Mouse (Mus musculus) hindbrain, postnatal 0 days (tissue): Measurements from ENCODE around the gene Fmnl2. TPM values are rescaled to one million over a fixed set of nuclear protein-coding genes. Genes with fewer than 3 reads are reported as not detected.

Experiments used
- ATAC-seq: fragments of 200-750 bp; cut with Nextera tagmentation; 2 replicates; pipeline ENCODE4 v1.8.0; 2017; ENCODE audit warnings: mild to moderate bottlenecking, moderate TSS enrichment, moderate library complexity
- DNase-seq: peaks from one replicate; pipeline ENCODE4 v3.0.0-alpha.2; 2015; ENCODE audit warnings: low spot score
- H3K27ac ChIP-seq: fragments of 300-500 bp; sonication (generic); 2 replicates; pipeline ENCODE4 v1.5.1; 2014; ENCODE audit warnings: mild to moderate bottlenecking
- H3K27me3 ChIP-seq: fragments of 300-500 bp; sonication (generic); 2 replicates; pipeline ENCODE4 v1.6.1; 2014; ENCODE audit warnings: low read length, mixed read lengths; ENCODE audit not compliant: insufficient read depth
- H3K36me3 ChIP-seq: fragments of 300-500 bp; sonication (generic); 2 replicates; pipeline ENCODE4 v1.6.1; 2014; ENCODE audit warnings: low read length, mixed read lengths; ENCODE audit not compliant: insufficient read depth
- H3K4me1 ChIP-seq: fragments of 300-500 bp; sonication (generic); 2 replicates; pipeline ENCODE4 v1.6.1; 2014; ENCODE audit warnings: antibody characterized with exemption, low read length, mixed read lengths; ENCODE audit not compliant: insufficient read depth
- H3K4me2 ChIP-seq: fragments of 300-500 bp; sonication (generic); 2 replicates; pipeline ENCODE4 v1.6.1; 2014; ENCODE audit warnings: low read depth, mild to moderate bottlenecking, low read length, moderate library complexity, mixed read lengths
- H3K4me3 ChIP-seq: fragments of 300-500 bp; sonication (generic); 2 replicates; pipeline ENCODE4 v1.5.1; 2014; ENCODE audit warnings: low read length
- H3K9ac ChIP-seq: fragments of 300-500 bp; sonication (generic); replicated peaks from 2 replicates; pipeline ENCODE4 v1.6.1; 2014; ENCODE audit warnings: mild to moderate bottlenecking, low read length, moderate library complexity, mixed read lengths
- H3K9me3 ChIP-seq: fragments of 300-500 bp; sonication (generic); 2 replicates; pipeline ENCODE4 v1.6.1; 2016; ENCODE audit warnings: low read length, mixed read lengths
- CTCF ChIP-seq: IDR thresholded peaks from 2 replicates; pipeline ENCODE4 v1.5.1; 2016; ENCODE audit warnings: antibody characterized with exemption, control low read depth, low read depth
- WGBS: fragments of 180-500 bp; shearing (Covaris S2); extraction: QIAGEN DNeasy Blood & Tissue Kit; methylation state at CpG from one replicate; pipeline ENCODE4 v1.1.7; 2014; 5-methylcytosine and 5-hydroxymethylcytosine counted together
- polyA plus RNA-seq: library from polyadenylated mRNA; unstranded; fragments of >200 nt; fragmentation: Nextera tagmentation; extraction: Ambion mirVana; gene quantifications from 2 replicates; pipeline ENCODE4 v1.2.1, GENCODE M21; 2015
- total RNA-seq: library from RNA; depleted of rRNA; stranded (reverse); fragments of >200 nt; gene quantifications from 2 replicates; pipeline ENCODE4 v1.2.3, GENCODE M21; 2014

Fmnl2 gene
- total and polyA plus RNA-seq, 2 experiments from 2014 or later = 9.3 to 27.6 TPM

- Histone ChIP-seq H3K36me3 (no peaks in the 10 kb centered on the region), H3K4me2 (no peak overlapping the region), H3K27me3 (no peaks in the 10 kb centered on the region), H3K9me3 (no peaks in the 10 kb centered on the region), H3K27ac (no peak overlapping the region), H3K4me1 (peaks cover 6% of the 10 kb centered on the region; the same call in 1 of the 2 replicates), H3K9ac (no peak overlapping the region), H3K4me3 (no peak overlapping the region)
- DNase-seq = peak; percentile 72
- ATAC-seq = 0 out of 2 replicates have a peak, but pooled peaks have one; percentile 28
- peak; percentile 78 for TF ChIP-seq CTCF
- 15% methylated on average over 5 of the region's 5 CpGs for WGBS
Observed at GRCm38 (mm10) chr2:53007142-53007541, 149.5 kb downstream of the Fmnl2 start.

- H3K27ac ChIP-seq = no peak overlapping the region
- WGBS = 71% methylated on average over 2 of the region's 2 CpGs
- H3K4me2 ChIP-seq = no peak overlapping the region
- TF ChIP-seq CTCF = no peak
- H3K27me3 ChIP-seq = no peaks in the 10 kb centered on the region
- no peaks in the 10 kb centered on the region; the same call in 1 of the 2 replicates for H3K36me3 ChIP-seq
- no peaks in the 10 kb centered on the region for H3K4me1 ChIP-seq
- H3K4me3 ChIP-seq = no peak overlapping the region
- ATAC-seq (no peak), DNase-seq (no peak)
- no peak overlapping the region for H3K9ac ChIP-seq
- no peaks in the 10 kb centered on the region for H3K9me3 ChIP-seq
Observed at GRCm38 (mm10) chr2:53013051-53013450, 155.4 kb downstream of the Fmnl2 start.

- ATAC-seq (no peak), DNase-seq (no peak)
- Histone ChIP-seq H3K27me3 (no peaks in the 10 kb centered on the region), H3K4me3 (no peak overlapping the region), H3K27ac (no peak overlapping the region), H3K9me3 (no peaks in the 10 kb centered on the region), H3K4me1 (no peaks in the 10 kb centered on the region), H3K36me3 (no peaks in the 10 kb centered on the region; the same call in 1 of the 2 replicates), H3K9ac (no peak overlapping the region), H3K4me2 (no peak overlapping the region)
- WGBS = 77% methylated on average over 5 of the region's 5 CpGs
- no peak for TF ChIP-seq CTCF
Observed at GRCm38 (mm10) chr2:53014451-53014850, 156.8 kb downstream of the Fmnl2 start.

DNA sequence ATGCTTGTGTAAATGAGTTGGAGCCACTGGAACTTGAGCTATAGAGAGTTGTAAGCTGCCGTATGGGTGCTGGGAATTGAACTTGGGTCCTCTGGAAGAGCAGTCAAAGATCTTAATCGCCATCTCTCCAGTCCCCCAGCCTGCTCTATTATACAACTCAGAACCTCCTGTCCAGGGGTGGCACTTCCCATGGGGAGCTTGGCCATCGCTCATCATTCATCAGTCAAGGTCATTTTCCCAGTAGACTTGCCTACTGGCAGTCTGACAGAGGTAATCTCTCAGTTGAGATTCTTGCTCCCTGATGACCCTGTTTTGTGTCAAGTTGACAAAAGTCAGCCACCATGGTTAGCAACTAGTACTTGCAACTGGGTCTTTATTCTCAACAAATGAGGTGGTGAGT is 165.3 kb downstream of the Fmnl2 start:
- no peak for DNase-seq
- Histone ChIP-seq H3K9ac (no peak overlapping the region), H3K4me3 (no peak overlapping the region), H3K27ac (no peak overlapping the region), H3K4me1 (0 out of 2 replicates have a peak, but pooled peaks cover 3% of the 10 kb centered on the region), H3K4me2 (no peak overlapping the region), H3K36me3 (no peaks in the 10 kb centered on the region), H3K9me3 (no peaks in the 10 kb centered on the region), H3K27me3 (no peaks in the 10 kb centered on the region)
- 92% methylated on average over 3 of the region's 3 CpGs for WGBS
- no peak for ATAC-seq
- no peak for TF ChIP-seq CTCF

DNA sequence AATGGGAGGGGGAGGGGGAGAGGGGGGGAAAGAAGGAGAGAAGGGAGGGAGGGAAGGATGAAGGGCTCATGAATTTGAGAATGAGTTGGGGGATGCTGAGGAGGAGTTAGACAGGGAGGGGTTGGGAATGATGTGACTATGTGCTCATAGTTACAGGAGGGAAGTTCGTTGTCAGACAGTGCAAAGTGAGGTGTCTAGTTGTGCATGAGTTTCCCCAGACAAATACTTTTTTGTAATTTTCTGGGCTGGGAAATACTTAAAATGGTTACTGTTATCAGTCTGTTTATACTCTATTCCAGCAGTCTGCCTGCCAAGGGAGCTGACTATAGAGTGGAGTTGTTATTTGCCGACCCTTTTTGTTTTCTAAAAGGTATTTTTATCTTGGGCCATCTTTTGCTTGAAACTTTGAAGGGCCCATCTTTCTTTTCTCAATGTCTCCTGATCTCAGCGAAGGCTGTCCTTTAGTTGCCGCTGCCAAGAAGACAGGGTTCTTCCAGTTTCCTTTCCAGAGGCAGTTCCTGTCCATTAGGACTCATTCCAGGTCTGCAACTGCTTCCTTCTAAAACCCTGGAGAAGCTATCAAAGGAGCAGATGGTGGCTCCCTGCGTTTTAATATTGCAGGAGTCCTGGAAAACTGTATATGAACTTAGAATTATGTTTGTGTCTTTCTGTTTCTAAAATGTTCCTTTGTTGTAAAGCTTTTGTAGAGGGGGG is 168.6 kb downstream of the Fmnl2 start:
- no peak for TF ChIP-seq CTCF
- H3K27ac ChIP-seq = no peak overlapping the region; the same call in 1 of the 2 replicates
- H3K9me3 ChIP-seq = no peaks in the 10 kb centered on the region
- H3K4me2 ChIP-seq = no peak overlapping the region
- H3K9ac ChIP-seq = no peak overlapping the region
- H3K4me1 ChIP-seq = 0 out of 2 replicates have a peak, but pooled peaks cover 9% of the 10 kb centered on the region
- ATAC-seq (no peak), DNase-seq (no peak)
- H3K27me3 ChIP-seq = no peaks in the 10 kb centered on the region
- 67% methylated on average over 5 of the region's 5 CpGs for WGBS
- H3K4me3 ChIP-seq = no peak overlapping the region
- H3K36me3 ChIP-seq = no peaks in the 10 kb centered on the region

DNA sequence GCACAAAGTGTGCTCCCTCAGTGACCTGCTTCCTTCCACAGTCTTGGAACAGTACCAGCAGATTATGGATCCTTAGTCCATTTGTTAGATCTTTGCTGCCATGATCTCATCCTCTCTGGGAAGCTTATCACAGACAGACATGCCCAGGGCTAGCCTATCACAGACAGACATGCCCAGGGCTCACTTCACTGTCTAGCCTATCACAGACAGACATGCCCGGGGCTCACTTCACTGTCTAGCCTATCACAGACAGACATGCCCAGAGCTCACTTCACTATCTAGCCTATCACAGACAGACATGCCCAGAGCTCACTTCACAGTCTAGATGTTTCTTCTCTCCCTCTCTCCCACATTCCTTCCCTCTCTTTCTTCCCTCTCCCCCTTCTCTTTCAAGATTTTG is 171.2 kb downstream of the Fmnl2 start:
- 0 out of 2 replicates have a peak, but pooled peaks have one; percentile 18 for ATAC-seq

More for the DNA sequence above, 171.2 kb downstream of the Fmnl2 start:
- WGBS = 100% methylated on average over 1 of the region's 1 CpGs
- H3K4me1 ChIP-seq = 0 out of 2 replicates have a peak, but pooled peaks cover 9% of the 10 kb centered on the region
- no peaks in the 10 kb centered on the region for H3K36me3 ChIP-seq
- no peaks in the 10 kb centered on the region for H3K9me3 ChIP-seq
- no peak for TF ChIP-seq CTCF
- no peak overlapping the region for H3K4me3 ChIP-seq
- H3K4me2 ChIP-seq = no peak overlapping the region
- H3K27ac ChIP-seq = no peak overlapping the region
- no peak overlapping the region for H3K9ac ChIP-seq
- no peak for DNase-seq
- H3K27me3 ChIP-seq = no peaks in the 10 kb centered on the region
